Mouse (Mus musculus) forelimb bud, embryonic 11.5 days (tissue): Measurements from ENCODE around the gene Tmx2.
A peak's percentile ranks its signal among the peaks of the same experiment; 100 is the strongest.
"Not testable (repeated sequence)": the region's sequence is repeated elsewhere in the genome, so short reads cannot be mapped to it uniquely, and the experiment has no call there.

Experiments used
- DNase-seq: peaks from one replicate; pipeline ENCODE4 v3.0.0-alpha.2; 2012; ENCODE audit warnings: low read depth, low spot score

Tmx2 gene

GRCm38 (mm10) chr2:84679016-84679415 lies at the start of gene Tmx2:
Gene Tmx2 (minus strand): TSS chr2:84679140.
- no peak for DNase-seq

GRCm38 (mm10) chr2:84728191-84728590 lies 49.3 kb upstream of the Tmx2 start:
- not testable (repeated sequence) for DNase-seq

GRCm38 (mm10) chr2:84727172-84727858 lies 48.4 kb upstream of the Tmx2 start, which contains the start of gene Clp1:
Gene Clp1 (minus strand): TSS chr2:84727350.
- peak; percentile 98 for DNase-seq

- DNase-seq, result no peak
Observed at GRCm38 (mm10) chr2:84726716-84727115, 47.8 kb upstream of the Tmx2 start.

- DNase-seq, result no peak
Observed at GRCm38 (mm10) chr2:84725770-84726169, 46.8 kb upstream of the Tmx2 start.

GRCm38 (mm10) chr2:84723856-84724255 lies 44.9 kb upstream of the Tmx2 start:
- no peak for DNase-seq

DNA sequence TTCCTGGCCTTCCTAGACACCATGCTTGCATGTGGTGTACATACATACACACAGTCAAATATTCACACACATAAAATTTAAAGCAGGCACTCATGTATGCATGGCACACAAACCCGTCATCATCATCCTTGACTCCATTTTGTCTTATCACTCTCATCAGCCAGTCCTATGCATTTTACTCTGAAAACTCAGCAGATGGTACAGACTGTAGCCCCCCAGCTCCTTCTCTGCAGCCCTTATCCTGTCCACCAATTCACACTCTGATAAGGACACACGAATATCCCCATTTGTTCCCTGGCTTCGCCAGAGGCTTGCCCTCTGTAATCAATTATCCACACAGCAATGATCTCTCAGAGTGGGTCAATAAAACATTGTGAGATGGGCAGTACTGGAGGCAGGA lies 42.2 kb upstream of the Tmx2 start:
- DNase-seq, result no peak

DNA sequence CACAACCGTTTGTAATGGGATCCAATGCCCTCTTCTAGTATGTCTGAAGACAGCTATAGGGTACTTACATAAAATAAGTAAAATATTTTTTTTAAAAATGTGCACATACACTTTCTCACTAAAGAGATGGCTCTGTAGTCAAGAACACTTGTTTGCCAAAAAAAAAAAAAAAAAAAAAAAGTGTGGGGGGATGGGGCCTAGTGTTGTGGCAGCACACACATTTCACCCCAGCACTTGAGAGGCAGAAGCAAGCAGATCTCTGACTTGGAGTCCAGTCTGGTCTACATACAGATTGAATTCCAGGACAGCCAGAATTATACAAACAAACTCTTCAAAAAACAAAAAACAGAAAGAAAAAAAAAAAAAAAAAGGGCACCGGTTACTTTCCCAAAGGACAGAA lies 41.8 kb upstream of the Tmx2 start:
- no peak for DNase-seq

DNA sequence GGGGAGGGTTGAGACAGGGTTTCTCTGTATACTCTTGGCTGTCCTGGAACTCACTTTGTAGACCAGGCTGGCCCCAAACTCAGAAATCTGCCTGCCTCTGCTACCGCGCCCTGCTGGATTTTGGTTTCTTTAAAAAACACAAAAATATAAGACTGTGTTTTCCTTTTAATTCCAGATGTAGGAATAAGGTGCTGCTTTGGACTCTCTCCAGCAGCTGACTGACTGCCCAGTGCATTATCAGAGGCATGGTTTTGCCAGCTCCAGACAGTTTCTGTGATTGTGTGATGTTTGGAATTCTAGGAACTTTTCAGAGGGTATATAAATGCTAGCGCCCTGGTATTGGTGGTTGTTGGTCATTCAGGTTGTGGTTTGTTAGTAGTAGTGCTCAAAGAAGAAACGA lies 38.4 kb upstream of the Tmx2 start:
- DNase-seq, result no peak

DNA sequence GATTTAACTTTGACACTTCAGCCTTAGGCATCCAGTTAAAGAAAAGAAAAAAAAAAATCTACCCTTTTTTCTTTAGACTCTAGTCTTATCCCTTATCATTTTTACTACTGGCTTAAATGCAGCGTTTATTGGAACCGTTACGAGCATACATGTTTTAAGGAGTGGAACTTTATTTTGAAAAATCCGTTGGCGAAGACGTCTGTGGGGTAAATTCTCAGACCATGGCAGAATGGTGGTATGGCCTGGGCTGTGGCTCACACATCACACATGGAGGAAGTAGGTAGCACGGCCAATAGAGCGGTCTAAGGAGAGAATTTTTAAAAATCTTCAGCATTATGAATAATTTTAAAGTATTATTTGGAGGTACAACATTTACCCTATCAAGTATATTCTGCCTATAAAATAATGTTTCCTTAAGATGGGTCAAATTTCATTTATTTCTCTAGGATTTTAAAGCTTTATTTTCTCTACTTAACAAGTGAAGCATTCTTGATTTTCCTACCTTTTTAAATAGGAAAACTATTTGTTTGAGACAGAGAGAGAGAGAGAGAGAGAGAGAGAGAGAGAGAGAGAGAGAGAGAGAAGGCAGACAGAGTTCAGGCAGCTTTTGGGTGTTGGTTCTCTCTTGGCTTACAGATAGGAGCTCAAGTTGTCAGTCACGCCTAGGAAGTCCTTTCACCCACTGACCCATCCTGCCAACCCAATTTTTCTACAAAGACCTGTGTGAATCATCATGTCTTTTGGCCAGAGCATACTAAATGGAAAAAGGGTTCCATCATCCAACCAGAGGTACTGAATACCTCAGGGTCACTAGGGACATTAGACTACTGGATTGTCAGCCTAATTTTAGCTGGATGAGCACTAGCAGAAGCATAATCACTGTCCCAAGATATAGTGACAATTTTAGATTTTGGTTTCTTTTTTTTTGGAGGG lies 37.7 kb upstream of the Tmx2 start:
- DNase-seq, result no peak

DNA sequence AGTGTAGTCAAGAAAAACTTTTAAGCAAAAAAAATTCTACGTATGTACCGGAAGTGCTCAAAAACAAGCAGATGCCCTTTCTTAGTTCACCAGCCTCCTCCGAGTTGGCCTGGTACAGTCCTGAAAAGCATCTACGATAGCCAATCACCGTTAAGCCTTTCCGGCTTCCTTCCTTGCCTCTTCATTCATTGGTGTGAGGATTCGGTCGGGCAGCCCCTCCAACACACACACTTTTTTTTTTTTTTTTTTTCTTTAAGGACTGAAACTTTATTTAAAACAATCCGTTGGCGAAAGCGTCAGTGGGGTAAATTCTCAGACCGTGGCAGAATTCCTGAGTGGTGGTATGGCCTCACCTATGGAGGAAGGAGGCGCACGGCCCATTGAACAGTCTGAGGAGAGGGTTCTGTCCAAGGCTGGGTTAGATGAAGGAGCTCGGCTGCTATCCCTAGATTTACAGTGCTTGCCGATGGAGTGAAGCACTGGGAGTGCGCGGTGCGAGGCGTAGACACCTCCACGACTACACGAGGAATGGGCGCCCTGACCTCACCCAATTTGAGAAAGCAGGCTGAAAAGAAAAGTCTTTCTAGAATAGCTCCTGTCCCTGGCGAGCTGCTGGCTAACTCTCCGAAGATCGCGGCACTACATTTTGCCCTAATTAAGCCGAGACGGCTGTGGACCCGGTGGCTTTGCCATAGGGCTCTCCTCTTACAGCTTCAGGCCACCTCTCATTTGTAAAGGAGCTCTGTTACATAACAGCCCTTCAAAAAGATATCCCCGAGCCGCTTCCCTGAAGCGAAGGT lies 36.8 kb upstream of the Tmx2 start:
- DNase-seq, result peak; percentile 97

DNA sequence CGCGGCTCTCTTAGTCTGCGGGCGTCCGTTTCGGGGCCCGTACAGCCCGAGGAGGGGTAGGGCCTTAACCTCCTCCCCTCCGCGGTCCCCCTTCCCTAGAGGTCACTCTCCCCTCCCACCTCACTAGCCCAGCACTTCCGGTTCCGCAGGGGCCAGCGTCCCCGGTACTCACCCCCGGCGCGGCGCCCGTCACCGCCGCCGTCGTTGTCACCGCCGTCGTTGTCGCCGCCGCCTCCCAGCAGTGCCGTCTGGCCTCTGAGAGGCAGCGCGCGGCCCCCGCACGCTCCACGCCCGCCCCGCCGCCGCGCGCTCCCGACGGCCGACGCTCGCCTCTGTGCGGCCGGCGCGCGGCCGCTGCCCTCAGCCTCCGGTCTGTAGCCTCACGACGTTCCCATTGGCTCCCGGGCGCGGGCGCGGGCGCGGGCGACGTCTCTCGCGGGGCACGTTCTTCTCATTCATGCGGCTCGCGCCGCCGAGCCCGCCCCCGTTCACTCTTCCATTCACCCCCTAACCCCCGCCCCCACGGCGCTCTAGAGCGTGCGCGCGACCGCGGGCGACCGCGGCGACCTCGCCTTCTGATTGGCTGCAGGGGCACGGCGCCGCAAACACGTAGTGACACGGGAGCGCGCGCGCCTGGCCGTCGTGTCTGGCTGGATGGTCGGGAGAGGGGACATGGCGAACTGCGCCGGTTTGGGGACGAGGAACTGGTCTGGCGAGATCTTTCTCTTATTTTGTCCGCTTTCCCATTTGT lies 36.0 kb upstream of the Tmx2 start, which contains the start of gene Zdhhc5:
Gene Zdhhc5 (minus strand): TSS at position 370 of the 751 bp plus-strand sequence.
- DNase-seq, result peak; percentile 98

- peak; percentile 8 for DNase-seq
Observed at GRCm38 (mm10) chr2:84714422-84714810, 35.5 kb upstream of the Tmx2 start.

DNA sequence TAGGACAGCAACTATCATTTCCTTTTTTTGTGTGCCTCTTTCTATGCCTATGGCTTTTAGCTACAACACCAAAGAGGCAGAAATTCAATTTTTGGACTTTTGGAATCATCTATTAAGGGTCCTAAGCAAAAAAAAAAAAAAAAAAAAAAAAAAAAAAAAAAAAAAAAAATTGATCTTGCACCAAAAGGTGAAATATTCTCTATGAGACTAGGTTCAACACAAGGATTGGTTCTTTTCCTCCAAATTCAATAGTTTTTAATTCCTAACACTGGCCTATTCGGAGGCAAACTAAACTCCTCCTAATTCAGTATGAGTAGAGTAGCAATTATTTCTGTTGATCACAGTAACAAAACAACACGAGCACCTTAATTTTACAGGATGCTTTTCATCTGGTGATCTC lies 33.0 kb upstream of the Tmx2 start:
- DNase-seq, result no peak

DNA sequence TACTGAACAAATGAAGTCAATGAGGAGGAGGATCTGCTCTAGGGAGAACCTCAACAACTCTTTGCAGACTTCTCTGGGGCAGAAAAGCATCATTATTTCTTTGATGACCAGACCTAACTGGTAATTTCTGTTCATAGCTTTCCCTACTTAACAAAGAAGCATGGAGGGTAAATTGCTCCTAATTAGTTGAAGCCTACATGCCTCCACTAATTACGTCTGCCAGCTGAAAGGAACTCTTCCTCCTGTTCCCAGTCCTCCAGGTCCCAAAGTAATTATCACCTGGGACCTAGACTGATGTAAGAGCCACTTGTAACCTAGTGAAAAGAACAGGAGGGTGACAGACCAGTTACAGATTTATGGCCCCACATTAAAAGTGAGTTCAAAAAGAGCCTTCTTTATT lies 28.6 kb upstream of the Tmx2 start:
- DNase-seq, result no peak

- no peak for DNase-seq
Observed at GRCm38 (mm10) chr2:84705295-84705694, 26.4 kb upstream of the Tmx2 start.

GRCm38 (mm10) chr2:84704329-84704728 lies 25.4 kb upstream of the Tmx2 start:
- no peak for DNase-seq

GRCm38 (mm10) chr2:84703497-84703896 lies 24.6 kb upstream of the Tmx2 start:
- DNase-seq, result no peak

DNA sequence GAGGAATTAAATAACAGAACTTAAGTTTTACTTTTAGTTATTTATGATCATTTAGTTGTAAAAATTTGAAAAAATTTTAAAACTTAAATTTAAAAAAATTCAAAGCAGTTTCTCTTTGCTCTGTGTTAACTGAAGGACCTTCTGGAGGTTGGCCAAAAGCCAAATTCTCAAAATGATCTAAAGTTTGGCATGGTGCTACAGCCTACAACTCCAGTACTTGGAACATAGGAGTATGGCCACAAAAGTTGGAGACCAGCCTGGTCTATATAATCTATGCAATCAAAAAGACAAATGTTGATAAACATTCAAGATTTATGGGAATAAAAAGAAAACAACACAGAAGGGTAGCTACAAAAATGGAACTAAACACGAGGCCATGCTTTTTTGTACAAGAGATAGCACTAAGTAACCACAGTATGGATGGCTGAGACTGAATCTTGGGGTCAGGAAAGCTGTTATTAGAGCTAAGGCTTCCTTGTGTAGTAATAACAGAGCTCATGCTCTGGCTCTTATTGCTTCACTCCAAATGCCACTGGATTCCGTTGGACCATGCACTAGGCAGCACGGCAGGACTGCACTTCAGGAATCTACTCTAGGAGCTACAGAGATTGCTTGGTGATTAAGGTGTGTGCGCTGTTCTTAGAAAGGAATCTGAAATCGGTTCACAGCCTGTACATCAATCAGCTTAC lies 16.2 kb upstream of the Tmx2 start:
- DNase-seq, result no peak

- no peak for DNase-seq
Observed at GRCm38 (mm10) chr2:84690050-84690449, 11.1 kb upstream of the Tmx2 start.
